Mouse (Mus musculus) bone marrow macrophage, adult 2 months (primary cell): Measurements from ENCODE around the gene C3.

ENCODE experiments used
- CTCF ChIP-seq: IDR thresholded peaks from 2 replicates; pipeline ENCODE4 v1.5.1; 2012; ENCODE audit warnings: low read depth, mild to moderate bottlenecking, low read length, moderate library complexity
- POLR2A ChIP-seq: IDR thresholded peaks from 2 replicates; pipeline ENCODE4 v1.6.1; 2012; ENCODE audit warnings: mild to moderate bottlenecking, low read depth, low read length, borderline replicate concordance

GRCm38 (mm10) chr17:57264164-57264563 is 36.2 kb upstream of the C3 start:
- TF ChIP-seq CTCF (no peak), POLR2A (no peak)
